Mouse (Mus musculus) kidney, embryonic 15.5 days (tissue): Measurements from ENCODE around the gene 4933405L10Rik. TPM values are rescaled to one million over a fixed set of nuclear protein-coding genes. Genes with fewer than 3 reads are reported as not detected.

Experiments
- ATAC-seq: fragments of 200-750 bp; cut with Nextera tagmentation; replicated peaks from 2 replicates; pipeline ENCODE4 v1.8.0; 2017; ENCODE audit warnings: moderate TSS enrichment; ENCODE audit not compliant: low FRiP score
- H3K27ac ChIP-seq: fragments of 300-500 bp; sonication (generic); 2 replicates; pipeline ENCODE4 v1.5.1; 2015; ENCODE audit warnings: mild to moderate bottlenecking, inconsistent platforms
- H3K27me3 ChIP-seq: fragments of 300-500 bp; sonication (generic); 2 replicates; pipeline ENCODE4 v1.6.1; 2015; ENCODE audit warnings: inconsistent platforms
- H3K36me3 ChIP-seq: fragments of 300-500 bp; sonication (generic); 2 replicates; pipeline ENCODE4 v1.6.1; 2015; ENCODE audit warnings: inconsistent platforms
- H3K4me1 ChIP-seq: fragments of 300-500 bp; sonication (generic); 2 replicates; pipeline ENCODE4 v1.6.1; 2015; ENCODE audit warnings: inconsistent platforms
- H3K4me2 ChIP-seq: fragments of 300-500 bp; sonication (generic); 2 replicates; pipeline ENCODE4 v1.6.1; 2015; ENCODE audit warnings: moderate library complexity, mild to moderate bottlenecking, inconsistent platforms
- H3K4me3 ChIP-seq: fragments of 300-500 bp; sonication (generic); replicated peaks from 2 replicates; pipeline ENCODE4 v1.5.1; 2015; ENCODE audit warnings: mild to moderate bottlenecking, inconsistent platforms
- H3K9ac ChIP-seq: fragments of 300-500 bp; sonication (generic); 2 replicates; pipeline ENCODE4 v1.6.1; 2015; ENCODE audit warnings: mild to moderate bottlenecking, inconsistent platforms
- H3K9me3 ChIP-seq: fragments of 300-500 bp; sonication (generic); replicated peaks from 2 replicates; pipeline ENCODE4 v1.6.1; 2016; ENCODE audit warnings: inconsistent platforms
- WGBS: fragments of 180-500 bp; shearing (Covaris S2); methylation state at CpG from one replicate; pipeline ENCODE4 v1.1.7; 2015; ENCODE audit warnings: mixed read lengths; 5-methylcytosine and 5-hydroxymethylcytosine counted together
- polyA plus RNA-seq: library from polyadenylated mRNA; unstranded; fragments of >200 nt; fragmentation: Nextera tagmentation; extraction: Ambion mirVana; gene quantifications from 2 replicates; pipeline ENCODE4 v1.2.1, GENCODE M21; 2015

4933405L10Rik gene
- polyA plus RNA-seq, 1 experiment from 2014 or later = 0.26 TPM

- H3K4me3 ChIP-seq = no peak overlapping the region
- H3K36me3 ChIP-seq = peaks cover 22% of the 10 kb centered on the region
- H3K4me1 ChIP-seq = peaks cover 15% of the 10 kb centered on the region
- H3K9me3 ChIP-seq = no peaks in the 10 kb centered on the region
- H3K27ac ChIP-seq = no peak overlapping the region
- ATAC-seq = no peak
- WGBS = 94% methylated on average over 11 of the region's 11 CpGs
- peaks cover 6% of the 10 kb centered on the region for H3K27me3 ChIP-seq
- no peak overlapping the region for H3K4me2 ChIP-seq
- no peak overlapping the region for H3K9ac ChIP-seq
These were observed 14.8 kb upstream of the 4933405L10Rik start for GRCm38 (mm10) chr8:105692449-105693182.

DNA sequence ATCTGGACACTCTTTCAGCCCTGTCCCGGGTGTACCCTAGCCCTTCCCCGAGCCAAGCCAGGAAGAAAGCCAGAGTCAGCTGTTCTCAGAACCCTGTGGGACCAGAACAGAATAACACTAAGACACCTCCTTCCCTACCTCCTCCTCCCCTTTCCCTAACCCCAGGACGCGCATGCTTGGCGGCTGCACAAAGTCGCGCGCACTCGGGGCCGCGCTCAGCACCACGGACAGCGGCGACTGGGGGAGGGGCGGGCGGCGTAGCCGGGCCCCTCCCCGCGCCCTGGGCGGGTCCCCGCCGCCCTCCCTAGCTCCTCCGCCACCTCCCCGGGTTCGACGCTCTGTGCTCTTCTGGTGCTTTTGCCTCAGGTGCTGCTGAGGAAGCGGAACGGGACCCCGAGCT, 13.8 kb upstream of the 4933405L10Rik start:
- Histone ChIP-seq H3K4me3 (peak overlapping the region; percentile 48), H3K27me3 (peaks cover 6% of the 10 kb centered on the region), H3K36me3 (peaks cover 32% of the 10 kb centered on the region), H3K27ac (no peak overlapping the region), H3K4me1 (peaks cover 15% of the 10 kb centered on the region), H3K9me3 (no peaks in the 10 kb centered on the region), H3K4me2 (peak overlapping the region; percentile 94), H3K9ac (peak overlapping the region; percentile 34)
- whole genome bisulfite sequencing = 3% methylated on average over 28 of the region's 30 CpGs
- ATAC-seq = peak; percentile 61

GRCm38 (mm10) chr8:105694051-105694799, 13.2 kb upstream of the 4933405L10Rik start:
- Histone ChIP-seq H3K4me3 (peak overlapping the region; percentile 48), H3K36me3 (peaks cover 35% of the 10 kb centered on the region), H3K4me1 (peaks cover 15% of the 10 kb centered on the region), H3K27ac (no peak overlapping the region), H3K27me3 (peaks cover 6% of the 10 kb centered on the region), H3K4me2 (peak overlapping the region; percentile 94), H3K9ac (peak overlapping the region; percentile 34), H3K9me3 (no peaks in the 10 kb centered on the region)
- 6% methylated on average over 40 of the region's 40 CpGs for WGBS
- ATAC-seq = peak; percentile 38; the same call in 1 of the 2 replicates

- no peaks in the 10 kb centered on the region for H3K9me3 ChIP-seq
- H3K27ac ChIP-seq = no peak overlapping the region
- H3K9ac ChIP-seq = no peak overlapping the region
- no peak overlapping the region for H3K4me2 ChIP-seq
- no peak overlapping the region for H3K4me3 ChIP-seq
- no peak for ATAC-seq
- peaks cover 35% of the 10 kb centered on the region for H3K36me3 ChIP-seq
- WGBS = 79% methylated on average over 30 of the region's 30 CpGs
- H3K27me3 ChIP-seq = peaks cover 6% of the 10 kb centered on the region
- peaks cover 25% of the 10 kb centered on the region for H3K4me1 ChIP-seq
These were observed 12.2 kb upstream of the 4933405L10Rik start for GRCm38 (mm10) chr8:105695080-105695780.

GRCm38 (mm10) chr8:105697196-105697780, 10.2 kb upstream of the 4933405L10Rik start:
- no peak overlapping the region for H3K9ac ChIP-seq
- no peak overlapping the region for H3K4me3 ChIP-seq
- no peak overlapping the region for H3K27ac ChIP-seq
- 90% methylated on average over 17 of the region's 17 CpGs for WGBS
- H3K9me3 ChIP-seq = no peaks in the 10 kb centered on the region
- no peak overlapping the region for H3K4me2 ChIP-seq
- no peak for ATAC-seq
- H3K4me1 ChIP-seq = peaks cover 36% of the 10 kb centered on the region
- peaks cover 35% of the 10 kb centered on the region for H3K36me3 ChIP-seq
- peaks cover 6% of the 10 kb centered on the region for H3K27me3 ChIP-seq

DNA sequence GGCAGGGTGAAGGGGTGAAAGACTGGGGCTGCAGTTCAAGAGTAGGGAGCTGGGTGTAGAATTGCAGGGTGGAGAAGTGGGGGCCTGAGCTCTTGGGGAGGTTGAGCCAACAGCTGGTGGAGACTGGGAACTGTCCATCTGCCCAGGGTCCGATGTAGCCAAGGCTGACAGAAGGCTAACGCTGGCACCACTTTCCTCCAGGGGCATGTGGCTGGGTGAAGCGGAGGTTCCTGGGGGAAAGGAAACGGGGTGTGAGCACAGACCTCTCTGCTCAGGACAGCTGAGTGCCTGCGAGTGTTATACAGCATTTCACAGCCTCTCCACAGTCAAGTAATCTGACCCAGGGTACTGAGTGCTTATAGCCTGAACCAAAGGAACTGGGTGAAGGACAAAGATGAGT, 8.7 kb upstream of the 4933405L10Rik start:
- ATAC-seq = no peak
- no peak overlapping the region for H3K9ac ChIP-seq
- H3K27me3 ChIP-seq = peaks cover 6% of the 10 kb centered on the region
- no peak overlapping the region for H3K4me2 ChIP-seq
- peaks cover 44% of the 10 kb centered on the region for H3K36me3 ChIP-seq
- H3K27ac ChIP-seq = no peak overlapping the region
- H3K4me1 ChIP-seq = peaks cover 36% of the 10 kb centered on the region
- 92% methylated on average over 5 of the region's 5 CpGs for WGBS
- H3K9me3 ChIP-seq = no peaks in the 10 kb centered on the region
- no peak overlapping the region for H3K4me3 ChIP-seq

DNA sequence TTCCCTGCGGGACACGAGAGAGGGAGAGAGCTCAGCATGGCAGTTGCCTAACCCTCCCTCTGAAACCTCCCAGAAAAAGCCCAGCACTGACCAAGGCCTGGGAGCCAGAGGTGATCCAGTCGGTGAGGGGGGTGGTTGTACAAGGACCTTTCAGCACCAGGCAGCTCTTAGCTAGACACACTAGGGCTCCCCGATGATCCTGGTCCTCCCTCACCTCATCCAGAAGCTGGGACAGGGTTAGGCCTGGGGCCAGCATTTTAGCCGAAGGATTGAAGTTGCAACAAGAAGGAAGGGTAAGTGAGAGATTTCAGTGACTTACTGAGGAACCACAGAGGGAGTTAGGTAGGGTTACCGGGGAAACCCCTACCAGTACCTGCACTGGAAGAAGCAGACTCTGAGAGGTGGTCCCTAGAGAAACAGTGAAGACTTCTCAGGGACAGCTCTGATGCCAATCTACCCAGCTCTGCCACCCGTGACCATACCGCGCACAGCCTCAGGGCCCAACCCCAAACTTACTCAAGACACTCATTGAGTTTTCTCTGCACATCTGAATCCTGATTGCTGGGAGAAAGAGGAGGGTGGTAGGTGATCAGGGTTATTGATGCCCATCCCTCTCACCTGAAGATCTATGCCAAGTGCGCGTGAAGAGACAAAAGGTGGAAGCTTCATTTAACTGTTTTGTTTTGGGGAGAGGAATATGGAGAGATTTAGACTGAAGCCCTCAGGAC, 7.8 kb upstream of the 4933405L10Rik start:
- Histone ChIP-seq H3K9ac (0 out of 2 replicates have a peak overlapping the region, but pooled peaks have one; percentile 46), H3K9me3 (no peaks in the 10 kb centered on the region), H3K4me1 (peaks cover 26% of the 10 kb centered on the region), H3K4me2 (peak overlapping the region; percentile 82), H3K4me3 (peak overlapping the region; percentile 66), H3K36me3 (peaks cover 53% of the 10 kb centered on the region), H3K27me3 (peaks cover 6% of the 10 kb centered on the region), H3K27ac (no peak overlapping the region)
- no peak for ATAC-seq
- WGBS = 85% methylated on average over 11 of the region's 11 CpGs

GRCm38 (mm10) chr8:105700566-105700965, 6.9 kb upstream of the 4933405L10Rik start:
- WGBS = under 1% methylated on average over 21 of the region's 21 CpGs
- Histone ChIP-seq H3K27me3 (no peaks in the 10 kb centered on the region), H3K4me2 (peak overlapping the region; percentile 82), H3K4me1 (peaks cover 24% of the 10 kb centered on the region), H3K4me3 (peak overlapping the region; percentile 66), H3K9me3 (no peaks in the 10 kb centered on the region), H3K27ac (peak overlapping the region; percentile 94), H3K9ac (peak overlapping the region; percentile 46), H3K36me3 (peaks cover 56% of the 10 kb centered on the region)
- peak; percentile 58 for ATAC-seq

DNA sequence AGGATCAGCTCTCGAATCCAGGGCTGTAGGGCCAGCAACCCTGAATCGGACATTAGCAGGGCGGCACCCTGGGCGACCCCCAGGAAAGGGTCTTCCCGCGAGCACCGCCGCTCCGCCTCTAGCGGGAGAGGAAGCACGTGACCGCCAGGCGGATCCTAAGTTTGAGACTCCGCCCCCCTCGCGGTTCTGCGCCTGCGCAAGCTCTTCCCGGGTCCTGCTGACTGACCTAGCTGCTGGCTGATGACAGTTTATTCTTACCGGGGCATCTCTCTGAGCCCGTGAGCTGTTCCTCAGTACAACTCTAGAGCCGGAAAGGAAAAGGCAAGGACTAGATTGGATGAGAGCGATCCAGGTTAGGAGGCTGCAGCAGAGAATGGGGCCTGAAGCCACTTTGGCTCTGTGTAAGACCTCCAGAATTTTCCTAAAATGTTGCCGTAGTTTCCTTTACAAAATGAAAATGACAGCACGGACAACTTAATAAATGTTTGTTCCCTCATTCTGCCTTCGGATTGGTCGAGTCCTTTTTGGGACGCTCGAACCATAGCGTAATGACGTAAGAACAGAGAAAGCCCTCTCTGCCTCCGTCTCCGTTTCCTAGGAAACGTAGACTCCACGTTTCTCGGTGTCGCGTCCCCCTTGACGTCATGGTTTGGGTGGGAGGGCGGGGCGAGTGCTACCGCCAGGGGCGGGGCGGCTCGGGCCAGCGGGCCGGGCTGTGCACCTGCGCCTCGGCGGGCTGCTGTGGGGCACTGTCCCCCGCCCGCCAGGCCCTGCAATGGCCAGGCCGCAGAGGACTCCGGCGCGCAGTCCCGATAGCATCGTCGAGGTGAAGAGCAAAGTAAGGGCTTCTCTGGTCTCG, 6.3 kb upstream of the 4933405L10Rik start, which contains the start of the genes Acd and Pard6a:
Gene Acd, minus strand, starts transcription at position 137 of the 859 bp plus-strand sequence.
Gene Pard6a, plus strand, starts transcription at position 183 of the 859 bp plus-strand sequence.
- Histone ChIP-seq H3K27me3 (no peaks in the 10 kb centered on the region), H3K27ac (peak within 1 kb of the TSS; percentile 94), H3K9me3 (no peaks in the 10 kb centered on the region), H3K36me3 (peaks cover 55% of the 10 kb centered on the region), H3K4me1 (peaks cover 26% of the 10 kb centered on the region), H3K4me2 (peak within 1 kb of the TSS; percentile 82), H3K9ac (peak within 1 kb of the TSS; percentile 46), H3K4me3 (peak within 1 kb of the TSS; percentile 66)
- under 1% methylated on average over 59 of the region's 60 CpGs for WGBS
- peak; percentile 80 for ATAC-seq

GRCm38 (mm10) chr8:105702001-105702401, 5.5 kb upstream of the 4933405L10Rik start:
- WGBS = 38% methylated on average over 18 of the region's 18 CpGs
- Histone ChIP-seq H3K27me3 (no peaks in the 10 kb centered on the region), H3K9ac (peak overlapping the region; percentile 46), H3K36me3 (peaks cover 47% of the 10 kb centered on the region), H3K9me3 (no peaks in the 10 kb centered on the region), H3K27ac (peak overlapping the region; percentile 94), H3K4me3 (peak overlapping the region; percentile 66), H3K4me1 (peaks cover 34% of the 10 kb centered on the region), H3K4me2 (peak overlapping the region; percentile 82)
- no peak for ATAC-seq
